Mouse (Mus musculus) layer of hippocampus, adult 6 months (tissue): ENCODE results near the gene Kcne2. TPM values are rescaled to one million over a fixed set of nuclear protein-coding genes. Genes with fewer than 3 reads are reported as not detected.

Experiments used
- long read RNA-seq, 2 experiments: library from polyadenylated mRNA; unstranded; transcript quantifications; one replicate each; pipeline ENCODE4 v2.0.0; 2019 to 2020
- polyA plus RNA-seq: library from polyadenylated mRNA; unstranded; fragments of <200 nt; fragmentation: Nextera tagmentation; gene quantifications from 2 replicates; pipeline ENCODE4 v1.2.3, GENCODE M21; 2021

The Kcne2 gene
- polyA plus RNA-seq, result 27.3 TPM in 1 of 2 replicates, not detected in the other
- long read RNA-seq, experiment 1, result 0 reads
- long read RNA-seq, experiment 2, partial matches to known transcripts, result 0 of 2 reads
- long read RNA-seq, experiment 2, other reads (novel, unspliced or antisense), result 0 of 2 reads

DNA sequence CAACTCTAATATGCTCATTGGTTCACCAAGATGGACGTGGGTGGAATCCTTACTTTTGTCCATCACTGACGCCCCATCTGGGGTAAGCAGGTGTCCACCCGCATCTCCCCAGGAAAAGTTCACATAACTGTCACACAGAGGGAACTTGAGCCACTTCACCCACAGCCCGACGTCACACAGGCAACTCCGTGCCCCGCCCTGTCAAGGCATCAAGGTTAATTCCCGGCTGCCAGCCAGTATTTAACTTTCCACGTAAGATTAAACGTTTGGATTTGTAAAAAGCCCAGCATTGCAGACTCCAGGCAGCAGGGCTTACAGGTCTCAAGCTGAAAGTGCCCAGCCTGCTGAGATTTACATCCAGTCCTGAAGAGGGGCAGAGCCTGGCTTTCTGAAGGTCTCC lies at the start of gene Kcne2:
Gene Kcne2, plus strand, starts transcription at position 289 of the 400 bp plus-strand sequence.

DNA sequence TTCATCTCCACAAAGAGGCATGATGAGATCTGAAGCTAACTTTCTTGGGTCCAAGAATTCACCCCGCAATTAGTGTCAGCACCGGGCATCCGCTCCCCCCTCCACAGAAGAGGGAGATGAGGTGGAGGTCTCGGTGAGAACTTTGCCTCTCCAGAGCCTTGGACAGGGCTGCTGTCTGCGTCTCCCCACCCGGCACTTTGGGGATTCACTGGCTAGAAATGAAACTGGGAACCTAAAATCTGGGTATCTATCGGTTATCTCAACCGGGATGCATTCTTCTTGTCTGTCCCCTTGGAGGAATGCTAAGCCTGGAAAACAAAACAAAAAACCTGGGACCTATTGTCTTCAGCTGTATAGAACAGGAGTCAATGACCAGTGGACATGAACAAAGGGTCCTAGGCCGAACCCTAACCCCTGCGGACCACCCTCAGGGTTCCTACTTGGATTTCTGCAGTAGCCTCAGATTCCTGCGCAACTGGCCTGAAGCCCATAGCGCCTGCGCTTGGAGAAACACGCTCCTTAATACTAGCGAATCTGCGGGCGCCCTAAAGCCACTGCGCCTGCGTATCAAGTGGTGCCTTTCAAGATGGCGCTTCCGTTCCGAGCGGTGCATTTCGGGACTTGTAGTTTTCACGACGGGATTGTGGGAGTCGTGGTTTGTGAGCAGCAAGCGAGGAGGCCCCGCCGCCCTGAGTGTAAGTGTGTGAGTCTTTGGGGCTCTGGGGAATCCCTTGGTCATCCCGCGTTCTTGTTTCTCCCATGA lies 8.6 kb downstream of the Kcne2 start, which contains the start of gene Smim11:
Gene Smim11, plus strand, starts transcription at position 638 of the 763 bp plus-strand sequence.

DNA sequence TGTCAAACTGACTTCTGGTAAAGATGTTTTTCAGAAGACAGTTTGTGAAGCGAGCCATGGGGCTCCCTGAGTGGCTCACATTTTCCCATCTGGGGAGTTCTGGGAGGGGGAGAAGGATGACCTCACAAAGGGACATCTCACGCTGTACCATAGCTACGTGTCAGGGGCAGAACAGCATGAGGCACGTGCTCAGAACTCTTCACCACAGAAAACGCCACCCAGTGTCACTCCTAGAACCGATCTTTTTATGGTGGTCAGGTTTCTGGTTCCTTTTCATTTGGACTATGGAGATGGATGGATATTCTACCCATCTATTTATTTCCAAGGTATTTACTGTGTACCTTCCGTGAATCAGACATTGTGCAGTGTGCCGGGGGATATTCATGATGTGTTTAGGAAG lies 29.2 kb downstream of the Kcne2 start, which contains the start of gene Fam243:
Gene Fam243, minus strand, starts transcription at position 101 of the 400 bp plus-strand sequence.

Other genes with a start within 250 kb of the Kcne2 start
- 176 and 204 TPM in 2 replicates for gene Mrps6, start 234.1 kb upstream of the Kcne2 start, polyA plus RNA-seq
- gene Gm49711, start 234.1 kb upstream of the Kcne2 start, polyA plus RNA-seq, result 0.30 and 0.34 TPM in 2 replicates
- 10.4 and 25.2 TPM in 2 replicates for gene Slc5a3, start 234.1 kb upstream of the Kcne2 start, polyA plus RNA-seq
- gene Smim11, start 8.9 kb downstream of the Kcne2 start, polyA plus RNA-seq, result 113 and 138 TPM in 2 replicates
- gene Fam243, start 29.1 kb downstream of the Kcne2 start, polyA plus RNA-seq, result not detected in 2 replicates
- 0.35 TPM in 1 of 2 replicates, not detected in the other for gene Kcne1, start 67.1 kb downstream of the Kcne2 start, polyA plus RNA-seq
- 15.4 and 16.8 TPM in 2 replicates for gene Rcan1, start 178.5 kb downstream of the Kcne2 start, polyA plus RNA-seq
- 0.77 and 9.4 TPM in 2 replicates for gene Clic6, start 193.3 kb downstream of the Kcne2 start, polyA plus RNA-seq